Mouse (Mus musculus): ENCODE data around the gene Phf11c.

- TF ChIP-seq CTCF (IDR thresholded peaks at IDR 0.05; ENCODE audit: borderline replicate concordance, extremely low read depth, insufficient read depth, insufficient read length) (no peak), POLR2A (IDR thresholded peaks at IDR 0.05; ENCODE audit: borderline replicate concordance, extremely low read depth, insufficient read depth, insufficient read length, poor library complexity, severe bottlenecking) (no peak)
Observed at GRCm38 (mm10) chr14:59395281-59395680, at the start of gene Phf11c.

All from brain, embryonic 14.5 days (tissue).